Mouse (Mus musculus): Measurements from ENCODE around the gene Dkk1. TPM values are rescaled to one million over a fixed set of nuclear protein-coding genes. Genes with fewer than 3 reads are reported as not detected.

Gene Dkk1
- 0.43 and 0.46 TPM in 2 replicates for polyA plus RNA-seq (2014; fragmentation: Nextera tagmentation; extraction: Ambion mirVana)

DNA sequence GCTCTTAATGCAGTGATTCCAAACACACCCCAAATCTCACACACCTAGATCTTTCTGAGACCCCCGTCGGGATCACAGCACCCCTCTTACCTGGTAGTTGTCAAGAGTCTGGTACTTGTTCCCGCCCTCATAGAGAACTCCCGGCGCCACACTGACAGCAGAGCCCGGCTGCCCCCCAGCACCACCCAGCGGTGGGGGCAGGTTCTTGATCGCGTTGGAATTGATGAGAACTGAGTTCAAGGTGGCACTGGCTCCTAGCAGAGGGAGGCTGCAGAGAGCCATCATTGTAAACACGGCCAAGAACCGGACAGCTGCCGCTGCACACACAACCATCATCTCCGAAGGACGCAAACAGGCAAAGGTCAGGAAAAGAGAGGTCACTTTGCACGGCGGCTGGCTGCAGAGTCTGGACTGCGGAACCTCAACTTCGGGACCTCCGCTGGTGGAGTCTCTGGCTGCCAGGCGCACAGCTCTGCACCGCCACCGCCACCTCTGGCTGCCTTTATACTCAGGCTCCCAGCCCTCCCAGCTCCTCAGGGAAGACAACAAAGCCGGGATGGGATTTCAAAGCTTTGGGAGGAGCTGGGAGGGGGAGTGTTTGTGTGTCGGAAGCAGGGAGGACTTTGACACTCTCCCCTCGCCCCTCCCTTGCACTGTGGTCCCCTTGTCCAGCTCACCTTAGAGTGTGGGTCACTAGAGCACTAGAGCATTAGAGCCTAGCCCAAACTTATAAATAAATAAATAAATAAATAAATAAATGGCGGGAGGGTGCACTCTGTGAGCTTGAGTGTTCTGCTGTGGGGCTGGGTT, at the start of gene Dkk1:
Gene Dkk1, minus strand, starts transcription at position 622 of the 810 bp plus-strand sequence.
- Histone ChIP-seq H3K27me3 (replicated peaks; ENCODE audit: control insufficient read depth, insufficient read depth, low read length) (peaks cover 46% of the 10 kb centered on the region), H3K4me1 (ENCODE audit: control insufficient read depth, insufficient read depth, low read length) (peaks cover 15% of the 10 kb centered on the region), H3K4me2 (ENCODE audit: low read length) (peak within 1 kb of the TSS; percentile 61), H3K9ac (ENCODE audit: low read length) (peak within 1 kb of the TSS; percentile 26; the same call in 1 of the 2 replicates), H3K27ac (ENCODE audit: low read depth, low read length) (no peak within 1 kb of the TSS), H3K9me3 (replicated peaks; ENCODE audit: control insufficient read depth, low read length) (no peaks in the 10 kb centered on the region), H3K4me3 (ENCODE audit: low read depth, low read length) (peak within 1 kb of the TSS; percentile 31), H3K36me3 (ENCODE audit: control insufficient read depth, insufficient read depth, low read length) (no peaks in the 10 kb centered on the region)
- ATAC-seq (peak; percentile 73), DNase-seq (ENCODE audit: low spot score) (peak; percentile 77)
- under 1% methylated on average over 26 of the region's 26 CpGs for WGBS

GRCm38 (mm10) chr19:30586366-30586765, 36.9 kb upstream of the Dkk1 start:
- 33% methylated on average over 3 of the region's 3 CpGs for WGBS
- H3K9ac ChIP-seq (ENCODE audit: low read length) = no peak overlapping the region
- peak; percentile 48; the same call in 1 of the 2 replicates for ATAC-seq

DNA sequence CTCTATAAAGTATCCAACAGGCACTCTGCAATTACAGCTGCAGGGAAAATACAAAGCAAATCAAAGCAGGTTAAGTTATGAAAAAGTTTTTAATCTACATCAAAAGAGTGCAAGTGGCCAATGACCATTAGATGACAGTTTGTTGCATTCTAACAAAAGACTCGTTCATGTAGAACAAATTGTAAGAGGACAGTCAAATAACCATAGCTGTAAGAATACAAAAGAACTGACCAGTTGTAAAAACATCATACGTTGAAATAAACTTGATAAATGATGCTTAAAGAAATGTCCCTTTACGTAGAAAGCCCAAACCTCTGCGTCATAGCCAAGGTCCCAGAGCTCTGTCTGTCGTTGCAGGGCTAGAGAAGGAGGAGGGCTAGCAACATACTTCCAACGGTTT, 15.1 kb upstream of the Dkk1 start:
- DNase-seq (ENCODE audit: low spot score) = no peak
- no peak overlapping the region for H3K4me3 ChIP-seq (ENCODE audit: low read depth, low read length)

More at GRCm38 (mm10) chr19:30586366-30586765, 36.9 kb upstream of the Dkk1 start:
- no peaks in the 10 kb centered on the region for H3K4me1 ChIP-seq (ENCODE audit: control insufficient read depth, insufficient read depth, low read length)
- peak; percentile 42 for DNase-seq (ENCODE audit: low spot score)
- no peak overlapping the region for H3K4me3 ChIP-seq (ENCODE audit: low read depth, low read length)
- H3K9me3 ChIP-seq (replicated peaks; ENCODE audit: control insufficient read depth, low read length) = no peaks in the 10 kb centered on the region
- no peak overlapping the region for H3K27ac ChIP-seq (ENCODE audit: low read depth, low read length)
- no peaks in the 10 kb centered on the region for H3K36me3 ChIP-seq (ENCODE audit: control insufficient read depth, insufficient read depth, low read length)
- no peak overlapping the region for H3K4me2 ChIP-seq (ENCODE audit: low read length)
- H3K27me3 ChIP-seq (replicated peaks; ENCODE audit: control insufficient read depth, insufficient read depth, low read length) = no peaks in the 10 kb centered on the region

DNA sequence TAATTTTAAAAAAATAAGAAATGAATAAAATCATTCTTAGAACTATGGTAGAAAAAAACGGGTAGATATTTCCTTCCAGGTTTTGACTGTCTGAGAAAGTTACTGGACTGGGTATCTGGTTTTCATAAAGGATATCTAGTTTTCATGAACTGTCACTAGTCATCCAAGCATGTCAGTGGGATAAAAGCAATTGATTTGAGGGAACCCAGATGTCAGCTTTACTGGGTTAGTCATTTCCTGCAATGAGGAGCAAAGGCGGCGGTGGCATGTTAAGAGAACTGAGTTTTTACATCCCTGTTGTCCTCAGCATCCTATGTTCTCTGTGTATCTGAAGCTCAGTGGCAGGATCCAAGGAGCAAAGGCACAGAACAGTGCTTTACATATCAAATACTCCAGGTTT, 14.4 kb upstream of the Dkk1 start:
- no peak for ATAC-seq
- no peak overlapping the region for H3K4me3 ChIP-seq (ENCODE audit: low read depth, low read length)
- no peak overlapping the region for H3K27ac ChIP-seq (ENCODE audit: low read depth, low read length)
- no peaks in the 10 kb centered on the region for H3K36me3 ChIP-seq (ENCODE audit: control insufficient read depth, insufficient read depth, low read length)
- H3K9ac ChIP-seq (ENCODE audit: low read length) = no peak overlapping the region
- DNase-seq (ENCODE audit: low spot score) = no peak
- no peaks in the 10 kb centered on the region for H3K27me3 ChIP-seq (replicated peaks; ENCODE audit: control insufficient read depth, insufficient read depth, low read length)
- H3K4me1 ChIP-seq (ENCODE audit: control insufficient read depth, insufficient read depth, low read length) = no peaks in the 10 kb centered on the region
- H3K9me3 ChIP-seq (replicated peaks; ENCODE audit: control insufficient read depth, low read length) = no peaks in the 10 kb centered on the region
- WGBS = 93% methylated on average over 3 of the region's 3 CpGs
- no peak overlapping the region for H3K4me2 ChIP-seq (ENCODE audit: low read length)

More for the DNA sequence above, 15.1 kb upstream of the Dkk1 start:
- Histone ChIP-seq H3K9me3 (replicated peaks; ENCODE audit: control insufficient read depth, low read length) (no peaks in the 10 kb centered on the region), H3K27me3 (replicated peaks; ENCODE audit: control insufficient read depth, insufficient read depth, low read length) (no peaks in the 10 kb centered on the region), H3K4me2 (ENCODE audit: low read length) (no peak overlapping the region), H3K36me3 (ENCODE audit: control insufficient read depth, insufficient read depth, low read length) (no peaks in the 10 kb centered on the region), H3K27ac (ENCODE audit: low read depth, low read length) (no peak overlapping the region), H3K9ac (ENCODE audit: low read length) (no peak overlapping the region), H3K4me1 (ENCODE audit: control insufficient read depth, insufficient read depth, low read length) (no peaks in the 10 kb centered on the region)
- ATAC-seq = no peak
- WGBS = 58% methylated on average over 6 of the region's 6 CpGs

- ATAC-seq (no peak), DNase-seq (ENCODE audit: low spot score) (no peak)
- Histone ChIP-seq H3K9me3 (replicated peaks; ENCODE audit: control insufficient read depth, low read length) (no peaks in the 10 kb centered on the region), H3K4me3 (ENCODE audit: low read depth, low read length) (no peak overlapping the region), H3K27ac (ENCODE audit: low read depth, low read length) (no peak overlapping the region), H3K4me2 (ENCODE audit: low read length) (no peak overlapping the region), H3K27me3 (replicated peaks; ENCODE audit: control insufficient read depth, insufficient read depth, low read length) (peaks cover 4% of the 10 kb centered on the region; the same call in 1 of the 2 replicates), H3K9ac (ENCODE audit: low read length) (no peak overlapping the region), H3K4me1 (ENCODE audit: control insufficient read depth, insufficient read depth, low read length) (no peaks in the 10 kb centered on the region), H3K36me3 (ENCODE audit: control insufficient read depth, insufficient read depth, low read length) (no peaks in the 10 kb centered on the region)
Measured at GRCm38 (mm10) chr19:30558024-30558423, 8.6 kb upstream of the Dkk1 start.

- H3K4me3 ChIP-seq (ENCODE audit: low read depth, low read length) = peak overlapping the region; percentile 15
- under 1% methylated on average over 12 of the region's 12 CpGs for WGBS
- no peaks in the 10 kb centered on the region for H3K9me3 ChIP-seq (replicated peaks; ENCODE audit: control insufficient read depth, low read length)
- H3K4me2 ChIP-seq (ENCODE audit: low read length) = peak overlapping the region; percentile 47
- peak overlapping the region; percentile 32; the same call in 1 of the 2 replicates for H3K9ac ChIP-seq (ENCODE audit: low read length)
- peaks cover 7% of the 10 kb centered on the region; the same call in 1 of the 2 replicates for H3K4me1 ChIP-seq (ENCODE audit: control insufficient read depth, insufficient read depth, low read length)
- no peak overlapping the region for H3K27ac ChIP-seq (ENCODE audit: low read depth, low read length)
- H3K27me3 ChIP-seq (replicated peaks; ENCODE audit: control insufficient read depth, insufficient read depth, low read length) = peaks cover 15% of the 10 kb centered on the region
- DNase-seq (ENCODE audit: low spot score) = peak; percentile 83
- H3K36me3 ChIP-seq (ENCODE audit: control insufficient read depth, insufficient read depth, low read length) = no peaks in the 10 kb centered on the region
- ATAC-seq = peak; percentile 77
Measured at GRCm38 (mm10) chr19:30554467-30554881, 5.0 kb upstream of the Dkk1 start.

- peak; percentile 16 for DNase-seq (ENCODE audit: low spot score)
Measured at GRCm38 (mm10) chr19:30553740-30554139, 4.3 kb upstream of the Dkk1 start.

GRCm38 (mm10) chr19:30552260-30552659, 2.8 kb upstream of the Dkk1 start:
- Histone ChIP-seq H3K4me1 (ENCODE audit: control insufficient read depth, insufficient read depth, low read length) (peaks cover 15% of the 10 kb centered on the region), H3K27ac (ENCODE audit: low read depth, low read length) (no peak overlapping the region), H3K27me3 (replicated peaks; ENCODE audit: control insufficient read depth, insufficient read depth, low read length) (peaks cover 34% of the 10 kb centered on the region), H3K4me3 (ENCODE audit: low read depth, low read length) (no peak overlapping the region), H3K9ac (ENCODE audit: low read length) (no peak overlapping the region), H3K4me2 (ENCODE audit: low read length) (no peak overlapping the region), H3K9me3 (replicated peaks; ENCODE audit: control insufficient read depth, low read length) (no peaks in the 10 kb centered on the region), H3K36me3 (ENCODE audit: control insufficient read depth, insufficient read depth, low read length) (no peaks in the 10 kb centered on the region)
- ATAC-seq = no peak
- WGBS = 64% methylated on average over 8 of the region's 8 CpGs
- DNase-seq (ENCODE audit: low spot score) = no peak

More at GRCm38 (mm10) chr19:30553740-30554139, 4.3 kb upstream of the Dkk1 start:
- Histone ChIP-seq H3K27me3 (replicated peaks; ENCODE audit: control insufficient read depth, insufficient read depth, low read length) (peaks cover 22% of the 10 kb centered on the region), H3K4me2 (ENCODE audit: low read length) (no peak overlapping the region), H3K4me1 (ENCODE audit: control insufficient read depth, insufficient read depth, low read length) (peaks cover 12% of the 10 kb centered on the region), H3K27ac (ENCODE audit: low read depth, low read length) (no peak overlapping the region), H3K4me3 (ENCODE audit: low read depth, low read length) (no peak overlapping the region), H3K36me3 (ENCODE audit: control insufficient read depth, insufficient read depth, low read length) (no peaks in the 10 kb centered on the region), H3K9ac (ENCODE audit: low read length) (no peak overlapping the region), H3K9me3 (replicated peaks; ENCODE audit: control insufficient read depth, low read length) (no peaks in the 10 kb centered on the region)
- WGBS = 5% methylated on average over 4 of the region's 4 CpGs
- no peak for ATAC-seq

All from forebrain, embryonic 14.5 days (tissue).